Mouse (Mus musculus) heart, embryonic 14.5 days (tissue): ENCODE measurements around the gene Ccm2l. TPM values are rescaled to one million over a fixed set of nuclear protein-coding genes. Genes with fewer than 3 reads are reported as not detected.

Experiments
- ATAC-seq: fragments of 200-750 bp; cut with Nextera tagmentation; 2 replicates; pipeline ENCODE4 v1.8.0; 2017; ENCODE audit warnings: low read depth, moderate TSS enrichment; ENCODE audit not compliant: insufficient number of reproducible peaks, insufficient read depth, low FRiP score
- H3K27ac ChIP-seq, 2 experiments: fragments of 200-500 bp in 1 of 2; fragments of 300-500 bp in 1 of 2; sonication (generic) in 1 of 2; replicated peaks in 1 of 2; 2 replicates each; pipeline ENCODE4 v1.5.1; 2012 to 2014; ENCODE audit warnings: low read depth in 2 of 2, low read length in 2 of 2, control low read depth in 1 of 2, mild to moderate bottlenecking in 1 of 2, mixed read lengths in 1 of 2; ENCODE audit not compliant: control insufficient read depth in 1 of 2, insufficient read depth in 1 of 2
- H3K27me3 ChIP-seq: fragments of 300-500 bp; sonication (generic); 2 replicates; pipeline ENCODE4 v1.6.1; 2014; ENCODE audit warnings: mild to moderate bottlenecking, low read length, control low read depth; ENCODE audit not compliant: control insufficient read depth, insufficient read depth
- H3K36me3 ChIP-seq: fragments of 300-500 bp; sonication (generic); 2 replicates; pipeline ENCODE4 v1.6.1; 2014; ENCODE audit warnings: mild to moderate bottlenecking, control low read depth, low read length, mixed read lengths; ENCODE audit not compliant: control insufficient read depth, insufficient read depth
- H3K4me1 ChIP-seq, 2 experiments: fragments of 200-500 bp in 1 of 2; fragments of 300-500 bp in 1 of 2; sonication (generic) in 1 of 2; 2 replicates each; pipeline ENCODE4 v1.6.1; 2012 to 2014; ENCODE audit warnings: low read length in 2 of 2, control low read depth in 1 of 2, mixed read lengths in 1 of 2; ENCODE audit not compliant: control insufficient read depth in 2 of 2, insufficient read depth in 2 of 2
- H3K4me2 ChIP-seq: fragments of 300-500 bp; sonication (generic); 2 replicates; pipeline ENCODE4 v1.6.1; 2014; ENCODE audit warnings: mild to moderate bottlenecking, low read length
- H3K4me3 ChIP-seq, 2 experiments: fragments of 200-500 bp in 1 of 2; fragments of 300-500 bp in 1 of 2; sonication (generic) in 1 of 2; 2 replicates each; pipeline ENCODE4 v1.5.1; 2012 to 2014; ENCODE audit warnings: low read length in 2 of 2, mild to moderate bottlenecking in 2 of 2, control low read depth in 1 of 2, low read depth in 1 of 2, moderate library complexity in 1 of 2; ENCODE audit not compliant: control insufficient read depth in 1 of 2, insufficient read depth in 1 of 2
- H3K9ac ChIP-seq: fragments of 300-500 bp; sonication (generic); 2 replicates; pipeline ENCODE4 v1.6.1; 2014; ENCODE audit warnings: mild to moderate bottlenecking, low read length
- H3K9me3 ChIP-seq: fragments of 300-500 bp; sonication (generic); 2 replicates; pipeline ENCODE4 v1.6.1; 2016; ENCODE audit warnings: low read length, control low read depth; ENCODE audit not compliant: control insufficient read depth
- WGBS: fragments of 180-500 bp; shearing (Covaris S2); extraction: QIAGEN DNeasy Blood & Tissue Kit; methylation state at CpG from one replicate; pipeline ENCODE4 v1.1.7; 2014; 5-methylcytosine and 5-hydroxymethylcytosine counted together
- polyA plus RNA-seq: library from polyadenylated mRNA; unstranded; fragments of >200 nt; fragmentation: Nextera tagmentation; extraction: Ambion mirVana; gene quantifications from 2 replicates; pipeline ENCODE4 v1.2.1, GENCODE M21; 2014

The Ccm2l gene
- polyA plus RNA-seq, 1 experiment from 2014 or later, result 7.9 TPM

- H3K4me1 ChIP-seq, result no peaks in the 10 kb centered on the region
- ATAC-seq, result no peak
- H3K36me3 ChIP-seq, result no peaks in the 10 kb centered on the region
- H3K9ac ChIP-seq, result no peak overlapping the region
- H3K27me3 ChIP-seq, result no peaks in the 10 kb centered on the region
- no peak overlapping the region for H3K4me2 ChIP-seq
- H3K4me3 ChIP-seq, result no peak overlapping the region
- no peaks in the 10 kb centered on the region for H3K9me3 ChIP-seq
- no peak overlapping the region for H3K27ac ChIP-seq
- 81% methylated on average over 6 of the region's 6 CpGs for WGBS
Observed at GRCm38 (mm10) chr2:153119488-153119887, 53.7 kb downstream of the Ccm2l start.

GRCm38 (mm10) chr2:153120126-153120525, 54.4 kb downstream of the Ccm2l start:
- H3K36me3 ChIP-seq, result no peaks in the 10 kb centered on the region
- H3K9ac ChIP-seq, result no peak overlapping the region
- H3K4me2 ChIP-seq, result no peak overlapping the region
- 69% methylated on average over 8 of the region's 8 CpGs for WGBS
- no peak overlapping the region for H3K27ac ChIP-seq
- H3K27me3 ChIP-seq, result no peaks in the 10 kb centered on the region
- ATAC-seq, result no peak
- no peaks in the 10 kb centered on the region for H3K4me1 ChIP-seq
- no peaks in the 10 kb centered on the region for H3K9me3 ChIP-seq
- no peak overlapping the region for H3K4me3 ChIP-seq

DNA sequence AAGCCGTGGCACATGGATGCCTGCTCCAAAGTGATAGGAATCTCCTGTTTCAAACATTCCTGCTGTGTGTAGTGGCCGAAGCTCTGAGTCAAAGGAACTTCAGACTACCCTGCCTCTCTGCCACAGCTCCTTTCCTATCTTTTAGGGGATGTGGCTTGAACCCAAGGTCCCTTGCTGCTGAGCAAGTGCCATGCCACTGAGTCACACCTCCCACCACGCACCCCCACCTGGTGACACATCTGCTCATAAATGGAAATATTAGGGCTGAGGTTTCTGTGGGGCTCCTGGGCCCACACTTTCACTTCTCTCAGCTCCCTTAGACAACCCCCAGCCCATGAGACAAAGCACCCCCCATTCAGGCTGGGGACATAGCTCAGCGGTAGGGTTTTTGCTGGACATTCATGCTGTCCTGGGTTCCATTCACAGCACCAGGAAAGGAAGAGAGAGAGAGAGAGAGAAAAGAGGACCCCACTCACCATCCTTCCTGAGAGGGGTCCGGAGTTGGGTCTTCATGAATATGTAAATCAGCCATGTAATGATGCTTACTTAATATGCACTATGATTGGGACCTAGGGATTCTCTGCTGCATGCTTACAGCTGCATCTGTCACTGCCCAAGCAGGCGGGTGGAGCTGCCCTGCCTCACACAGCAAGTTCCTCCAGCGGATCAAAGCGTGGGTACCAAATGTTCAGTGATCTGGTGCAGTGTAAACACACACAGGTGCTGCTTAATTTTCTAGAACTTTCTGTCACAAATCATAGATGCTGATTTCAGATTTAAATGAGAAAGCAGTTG, 56.3 kb downstream of the Ccm2l start:
- H3K4me3 ChIP-seq, result no peak overlapping the region
- WGBS, result 67% methylated on average over 8 of the region's 8 CpGs
- no peak overlapping the region for H3K4me2 ChIP-seq
- no peaks in the 10 kb centered on the region for H3K36me3 ChIP-seq
- H3K27ac ChIP-seq, result no peak overlapping the region
- no peaks in the 10 kb centered on the region for H3K27me3 ChIP-seq
- no peak for ATAC-seq
- no peak overlapping the region for H3K9ac ChIP-seq
- no peaks in the 10 kb centered on the region for H3K9me3 ChIP-seq
- no peaks in the 10 kb centered on the region for H3K4me1 ChIP-seq

- Histone ChIP-seq H3K4me1 (no peaks in the 10 kb centered on the region), H3K27ac (no peak overlapping the region), H3K9ac (no peak overlapping the region), H3K4me2 (no peak overlapping the region), H3K9me3 (no peaks in the 10 kb centered on the region), H3K27me3 (no peaks in the 10 kb centered on the region), H3K4me3 (no peak overlapping the region), H3K36me3 (no peaks in the 10 kb centered on the region)
- WGBS, result 85% methylated on average over 7 of the region's 7 CpGs
- ATAC-seq, result no peak
Observed at GRCm38 (mm10) chr2:153122701-153123100, 56.9 kb downstream of the Ccm2l start.

DNA sequence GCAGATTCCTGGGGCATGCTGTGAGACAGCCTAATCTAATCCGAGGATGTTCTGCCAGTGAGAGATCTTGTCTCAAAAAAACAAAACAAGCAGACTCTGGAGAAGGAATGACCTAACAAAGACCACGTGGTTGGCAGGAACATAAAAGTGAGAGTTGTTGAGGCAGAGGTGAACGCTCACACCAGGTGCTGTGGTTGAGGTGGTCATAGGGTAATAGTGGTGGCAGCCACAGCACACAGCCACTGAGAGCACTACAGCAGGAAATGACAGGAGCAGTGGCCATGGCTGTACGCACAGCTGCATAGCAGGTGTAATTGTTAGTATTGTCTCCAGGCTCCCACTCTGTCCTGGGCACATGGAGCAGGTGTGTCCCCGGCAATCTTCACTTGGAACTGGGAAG, 60.1 kb downstream of the Ccm2l start:
- H3K27ac ChIP-seq, result no peak overlapping the region
- no peaks in the 10 kb centered on the region for H3K36me3 ChIP-seq
- no peak for ATAC-seq
- no peak overlapping the region for H3K4me2 ChIP-seq
- H3K4me3 ChIP-seq, result no peak overlapping the region
- 49% methylated on average over 5 of the region's 5 CpGs for WGBS
- no peaks in the 10 kb centered on the region for H3K9me3 ChIP-seq
- H3K4me1 ChIP-seq, result no peaks in the 10 kb centered on the region
- H3K9ac ChIP-seq, result no peak overlapping the region
- no peaks in the 10 kb centered on the region; the same call in 1 of the 2 replicates for H3K27me3 ChIP-seq

DNA sequence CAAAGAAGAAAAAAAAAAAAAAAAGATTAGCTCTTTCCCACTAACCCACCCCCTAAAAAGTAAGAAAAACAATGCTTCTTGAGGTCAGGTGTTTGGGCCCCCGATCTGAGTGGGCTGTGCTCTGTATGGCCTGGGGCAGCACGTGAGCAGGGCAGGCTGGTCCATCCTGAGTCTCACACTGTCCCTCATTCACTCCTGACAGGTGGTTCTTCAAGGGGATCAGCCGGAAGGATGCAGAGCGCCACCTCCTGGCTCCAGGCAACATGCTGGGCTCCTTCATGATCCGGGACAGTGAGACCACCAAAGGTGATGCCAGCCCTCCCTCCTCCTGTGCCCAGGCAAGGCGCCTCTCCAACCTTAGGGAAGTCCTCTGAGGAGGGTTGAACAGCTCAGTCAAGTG, 65.3 kb downstream of the Ccm2l start:
- H3K9me3 ChIP-seq, result no peaks in the 10 kb centered on the region
- ATAC-seq, result no peak
- WGBS, result 20% methylated on average over 6 of the region's 6 CpGs

More for the DNA sequence above, 65.3 kb downstream of the Ccm2l start:
- Histone ChIP-seq H3K36me3 (no peaks in the 10 kb centered on the region), H3K4me1 (peaks cover 4 to 6% of the 10 kb centered on the region in 2 experiments; a peak in 3 of 4 replicates), H3K27me3 (no peaks in the 10 kb centered on the region; the same call in 1 of the 2 replicates), H3K4me3 (no peak overlapping the region), H3K27ac (no peak overlapping the region), H3K4me2 (no peak overlapping the region), H3K9ac (no peak overlapping the region)

Other genes starting within 250 kb of the Ccm2l start
- 59.0 and 68.1 TPM in 2 replicates for gene Bcl2l1, start 234.2 kb upstream of the Ccm2l start, polyA plus RNA-seq
- gene Tpx2, start 218.0 kb upstream of the Ccm2l start, polyA plus RNA-seq, result 56.2 and 60.8 TPM in 2 replicates
- not detected in 2 replicates for gene Mylk2, start 154.6 kb upstream of the Ccm2l start, polyA plus RNA-seq
- gene Foxs1, start 132.7 kb upstream of the Ccm2l start, polyA plus RNA-seq, result 5.3 and 5.6 TPM in 2 replicates
- gene Dusp15, start 114.3 kb upstream of the Ccm2l start, polyA plus RNA-seq, result not detected in 2 replicates
- gene Ttll9, start 103.5 kb upstream of the Ccm2l start, polyA plus RNA-seq, result 0.30 TPM in 1 of 2 replicates, not detected in the other
- 78.2 and 85.4 TPM in 2 replicates for gene Pdrg1, start 50.5 kb upstream of the Ccm2l start, polyA plus RNA-seq
- gene Xkr7, start 34.1 kb upstream of the Ccm2l start, polyA plus RNA-seq, result not detected in 2 replicates
- gene Hck, start 42.5 kb downstream of the Ccm2l start, polyA plus RNA-seq, result 1.9 and 2.5 TPM in 2 replicates
- 59.6 and 67.9 TPM in 2 replicates for gene Tm9sf4, start 95.3 kb downstream of the Ccm2l start, polyA plus RNA-seq
- 4.1 and 4.4 TPM in 2 replicates for gene Tspyl3, start 159.5 kb downstream of the Ccm2l start, polyA plus RNA-seq
- 15.5 and 16.2 TPM in 2 replicates for gene Plagl2, start 175.5 kb downstream of the Ccm2l start, polyA plus RNA-seq
- 5.9 and 6.6 TPM in 2 replicates for gene Pofut1, start 175.6 kb downstream of the Ccm2l start, polyA plus RNA-seq
- 3.8 and 4.5 TPM in 2 replicates for gene Kif3b, start 225.5 kb downstream of the Ccm2l start, polyA plus RNA-seq